ENCODE assay signal across 14 mouse cellular contexts in the genomic region with DNA sequence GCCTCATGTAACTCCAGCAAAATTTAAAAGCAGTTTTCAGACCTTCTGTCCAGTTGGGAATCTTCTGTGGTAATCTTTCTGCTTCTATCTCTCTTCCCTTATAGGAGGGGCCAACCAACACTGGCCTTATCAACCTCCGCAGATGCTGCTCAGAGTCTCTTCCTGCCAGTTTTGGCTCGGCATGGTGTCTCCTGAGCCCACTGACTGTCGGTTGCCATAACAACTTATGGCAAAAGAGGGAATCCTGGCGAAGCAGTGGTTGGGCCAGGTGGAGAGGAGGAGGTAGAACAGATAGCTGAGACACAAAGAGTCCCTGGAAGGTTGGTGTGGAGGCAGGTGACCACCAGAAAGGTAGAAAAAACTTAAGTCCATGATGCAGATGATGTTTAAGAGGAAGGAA.
DNase-seq lines count a peak whose midpoint lies in the region; ATAC-seq and TF ChIP-seq lines count a peak whose summit lies in the region.
"Had no signal": no experiment of that assay in that cellular context is flagged by ENCODE, and none has a peak within 500 bp of the region (broad histone marks: within the 10 kb centered on the region; RNA-seq: fewer than 3 reads in every experiment).

No protein-coding gene starts in this region.

- intact Hi-C loops in left cerebral cortex, postnatal 36 days (cut with DNase I) = no loop called here
- intact Hi-C loops in heart, postnatal 25 days (cut with DNase I) = no loop called here

- DNase-seq in hindbrain, postnatal 0 days (ENCODE audit: low spot score) = peak; percentile 3
- no peak for DNase-seq in hindbrain, embryonic 11.5 days (ENCODE audit: low spot score)
- DNase-seq in left cerebral cortex, postnatal 36 days (ENCODE audit: low spot score in 2 of 2) = peak; percentile 30 to 47
- DNase-seq in right cerebral cortex, postnatal 10 days (ENCODE audit: low spot score in 2 of 2) = peak; percentile 16 to 20
- DNase-seq in heart, postnatal 25 days (ENCODE audit: low spot score) = no peak
- no peak for DNase-seq in thymus, postnatal 4 days
- DNase-seq: gastrocnemius, adult 2 months; lung, postnatal 14 days had no signal

- TF ChIP-seq CTCF in hindbrain, postnatal 0 days (IDR thresholded peaks at IDR 0.05; ENCODE audit: low read depth) = no peak

- no peak overlapping the region for H3K4me3 ChIP-seq in hindbrain, postnatal 0 days (ENCODE audit: low read length)
- H3K4me3 ChIP-seq in hindbrain, embryonic 11.5 days (ENCODE audit: low read depth, low read length) = no peak overlapping the region
- no peak overlapping the region for H3K4me3 ChIP-seq in midbrain, embryonic 16.5 days (ENCODE audit: low read depth, low read length)
- H3K4me3 ChIP-seq: erythroblast, embryonic 14.5 days; gastrocnemius, adult 2 months; heart, embryonic 13.5 days; limb, embryonic 12.5 days had no signal

- H3K27ac ChIP-seq in hindbrain, postnatal 0 days = no peak overlapping the region
- no peak overlapping the region for H3K27ac ChIP-seq in hindbrain, embryonic 11.5 days (ENCODE audit: low read depth, low read length)
- no peak overlapping the region for H3K27ac ChIP-seq in midbrain, embryonic 16.5 days (ENCODE audit: low read length)
- H3K27ac ChIP-seq: gastrocnemius, adult 2 months; heart, embryonic 13.5 days; hindbrain, embryonic 14.5 days; limb, embryonic 12.5 days had no signal

- 24% methylated on average over 4 of the region's 4 CpGs for WGBS in hindbrain, postnatal 0 days
- 27% methylated on average over 4 of the region's 4 CpGs for WGBS in hindbrain, embryonic 11.5 days
- 20% methylated on average over 4 of the region's 4 CpGs for WGBS in midbrain, embryonic 16.5 days

- no peaks in the 10 kb centered on the region for H3K4me1 ChIP-seq in hindbrain, postnatal 0 days (ENCODE audit: insufficient read depth, low read length)
- no peaks in the 10 kb centered on the region for H3K4me1 ChIP-seq in hindbrain, embryonic 11.5 days (replicated peaks; ENCODE audit: control insufficient read depth, insufficient read depth, low read length)
- H3K4me1 ChIP-seq in midbrain, embryonic 16.5 days (ENCODE audit: control insufficient read depth, insufficient read depth, low read length) = no peaks in the 10 kb centered on the region
- H3K4me1 ChIP-seq: heart, embryonic 13.5 days; limb, embryonic 12.5 days had no signal

- H3K4me2 ChIP-seq in hindbrain, postnatal 0 days (ENCODE audit: low read depth, low read length) = no peak overlapping the region
- H3K4me2 ChIP-seq in hindbrain, embryonic 11.5 days (replicated peaks; ENCODE audit: low read depth, low read length) = no peak overlapping the region
- no peak overlapping the region for H3K4me2 ChIP-seq in midbrain, embryonic 16.5 days (ENCODE audit: low read length)
- H3K4me2 ChIP-seq: heart, embryonic 13.5 days; hindbrain, embryonic 14.5 days; limb, embryonic 12.5 days had no signal

- H3K27me3 ChIP-seq in hindbrain, postnatal 0 days (ENCODE audit: insufficient read depth, low read length) = no peaks in the 10 kb centered on the region
- no peaks in the 10 kb centered on the region for H3K27me3 ChIP-seq in hindbrain, embryonic 11.5 days (ENCODE audit: control insufficient read depth, insufficient read depth, low read length)
- no peaks in the 10 kb centered on the region for H3K27me3 ChIP-seq in midbrain, embryonic 16.5 days (ENCODE audit: control insufficient read depth, insufficient read depth, low read depth, low read length)
- H3K27me3 ChIP-seq: heart, embryonic 13.5 days; limb, embryonic 12.5 days had no signal

- H3K9me3 ChIP-seq in hindbrain, postnatal 0 days (ENCODE audit: low read length) = no peaks in the 10 kb centered on the region
- H3K9me3 ChIP-seq in hindbrain, embryonic 11.5 days (ENCODE audit: control insufficient read depth, low read length) = no peaks in the 10 kb centered on the region
- H3K9me3 ChIP-seq in midbrain, embryonic 16.5 days (replicated peaks; ENCODE audit: control insufficient read depth, low read length, poor library complexity, severe bottlenecking) = no peaks in the 10 kb centered on the region
- H3K9me3 ChIP-seq: heart, embryonic 13.5 days; limb, embryonic 12.5 days had no signal

- H3K9ac ChIP-seq in hindbrain, postnatal 0 days (replicated peaks; ENCODE audit: low read length) = no peak overlapping the region
- no peak overlapping the region for H3K9ac ChIP-seq in hindbrain, embryonic 11.5 days (ENCODE audit: low read depth, low read length)
- no peak overlapping the region for H3K9ac ChIP-seq in midbrain, embryonic 16.5 days (ENCODE audit: low read depth, low read length)
- H3K9ac ChIP-seq: heart, embryonic 13.5 days; hindbrain, embryonic 14.5 days; limb, embryonic 12.5 days had no signal

- H3K36me3 ChIP-seq in hindbrain, postnatal 0 days (ENCODE audit: insufficient read depth, low read length) = no peaks in the 10 kb centered on the region
- no peaks in the 10 kb centered on the region for H3K36me3 ChIP-seq in hindbrain, embryonic 11.5 days (ENCODE audit: control insufficient read depth, insufficient read depth, low read length)
- H3K36me3 ChIP-seq in midbrain, embryonic 16.5 days (ENCODE audit: control insufficient read depth, insufficient read depth, low read length) = no peaks in the 10 kb centered on the region
- H3K36me3 ChIP-seq: heart, embryonic 13.5 days; limb, embryonic 12.5 days had no signal

- ATAC-seq in hindbrain, postnatal 0 days = no peak
- ATAC-seq in hindbrain, embryonic 11.5 days (ENCODE audit: low FRiP score) = no peak
- ATAC-seq in erythroid progenitor cell, adult 5-6 weeks (replicated peaks; ENCODE audit: low FRiP score, poor library complexity, severe bottlenecking) = peak; percentile 95
- ATAC-seq in midbrain, embryonic 16.5 days = no peak

Comparison
In these comparisons a context has a peak if more than half of its experiments do, and no peak if none do; other contexts are left out.
1. DNase-seq: peak in hindbrain, postnatal 0 days (single experiment), left cerebral cortex, postnatal 36 days (2 of 2) and right cerebral cortex, postnatal 10 days (2 of 2); none in hindbrain, embryonic 11.5 days (single experiment), heart, postnatal 25 days (single experiment) and thymus, postnatal 4 days (single experiment).